Mouse (Mus musculus) testis, postnatal 10 days (tissue): Measurements from ENCODE around the gene Osbpl8.

Source experiments
- DNase-seq: peaks from one replicate; pipeline ENCODE4 v3.0.0; 2021; ENCODE audit warnings: low spot score

Osbpl8 gene

GRCm38 (mm10) chr10:111235289-111235570, 70.7 kb downstream of the Osbpl8 start:
- peak; percentile 38 for DNase-seq

- no peak for DNase-seq
Observed at GRCm38 (mm10) chr10:111237434-111237833, 72.9 kb downstream of the Osbpl8 start.

GRCm38 (mm10) chr10:111242677-111243076, 78.1 kb downstream of the Osbpl8 start:
- DNase-seq: no peak

- no peak for DNase-seq
Observed at GRCm38 (mm10) chr10:111247609-111248008, 83.1 kb downstream of the Osbpl8 start.

- no peak for DNase-seq
Observed at GRCm38 (mm10) chr10:111248177-111248576, 83.6 kb downstream of the Osbpl8 start.

GRCm38 (mm10) chr10:111250192-111250591, 85.6 kb downstream of the Osbpl8 start:
- no peak for DNase-seq

GRCm38 (mm10) chr10:111251666-111252065, 87.1 kb downstream of the Osbpl8 start:
- no peak for DNase-seq

- DNase-seq: no peak
Observed at GRCm38 (mm10) chr10:111255228-111255627, 90.7 kb downstream of the Osbpl8 start.

- no peak for DNase-seq
Observed at GRCm38 (mm10) chr10:111256156-111256555, 91.6 kb downstream of the Osbpl8 start.

GRCm38 (mm10) chr10:111257358-111257757, 92.8 kb downstream of the Osbpl8 start:
- no peak for DNase-seq

- DNase-seq: no peak
Observed at GRCm38 (mm10) chr10:111258256-111258655, 93.7 kb downstream of the Osbpl8 start.

GRCm38 (mm10) chr10:111271687-111272086, 107.1 kb downstream of the Osbpl8 start:
- no peak for DNase-seq

- DNase-seq: no peak
Observed at GRCm38 (mm10) chr10:111272905-111273304, 108.4 kb downstream of the Osbpl8 start.

GRCm38 (mm10) chr10:111273463-111274088, 109.0 kb downstream of the Osbpl8 start:
- DNase-seq: no peak

- DNase-seq: no peak
Observed at GRCm38 (mm10) chr10:111275822-111276221, 111.3 kb downstream of the Osbpl8 start.

GRCm38 (mm10) chr10:111297631-111298030, 133.1 kb downstream of the Osbpl8 start:
- DNase-seq: no peak

- peak; percentile 98 for DNase-seq
Observed at GRCm38 (mm10) chr10:111298140-111299098, 133.9 kb downstream of the Osbpl8 start, which contains the start of gene Bbs10. Bbs10 (plus strand) TSS chr10:111298679.

GRCm38 (mm10) chr10:111299591-111299990, 135.0 kb downstream of the Osbpl8 start:
- DNase-seq: no peak

GRCm38 (mm10) chr10:111301041-111301440, 136.5 kb downstream of the Osbpl8 start:
- no peak for DNase-seq

GRCm38 (mm10) chr10:111302486-111302885, 137.9 kb downstream of the Osbpl8 start:
- no peak for DNase-seq

- DNase-seq: no peak
Observed at GRCm38 (mm10) chr10:111308850-111309501, 144.4 kb downstream of the Osbpl8 start.

- DNase-seq: no peak
Observed at GRCm38 (mm10) chr10:111313282-111313681, 148.7 kb downstream of the Osbpl8 start.
